Mouse (Mus musculus) forebrain, embryonic 14.5 days (tissue): Measurements from ENCODE around the gene Frem1. TPM values are rescaled to one million over a fixed set of nuclear protein-coding genes. Genes with fewer than 3 reads are reported as not detected.
A peak's percentile ranks its signal among the peaks of the same experiment; 100 is the strongest.

Source experiments
- ATAC-seq: fragments of 200-750 bp; cut with Nextera tagmentation; 2 replicates; pipeline ENCODE4 v1.8.0; 2017; ENCODE audit warnings: mild to moderate bottlenecking, moderate library complexity
- DNase-seq: peaks from one replicate; pipeline ENCODE4 v3.0.0-alpha.2; 2015; ENCODE audit warnings: low spot score
- H3K27ac ChIP-seq: fragments of 300-500 bp; sonication (generic); 2 replicates; pipeline ENCODE4 v1.5.1; 2014; ENCODE audit warnings: low read depth, mild to moderate bottlenecking, control low read depth, low read length, moderate library complexity
- H3K27me3 ChIP-seq: fragments of 300-500 bp; sonication (generic); replicated peaks from 2 replicates; pipeline ENCODE4 v1.6.1; 2014; ENCODE audit warnings: low read length, control low read depth, mixed read lengths; ENCODE audit not compliant: control insufficient read depth, insufficient read depth
- H3K36me3 ChIP-seq: fragments of 300-500 bp; sonication (generic); 2 replicates; pipeline ENCODE4 v1.6.1; 2014; ENCODE audit warnings: low read length, control low read depth; ENCODE audit not compliant: control insufficient read depth, insufficient read depth
- H3K4me1 ChIP-seq: fragments of 300-500 bp; sonication (generic); 2 replicates; pipeline ENCODE4 v1.6.1; 2014; ENCODE audit warnings: antibody characterized with exemption, low read length, control low read depth; ENCODE audit not compliant: control insufficient read depth, insufficient read depth
- H3K4me2 ChIP-seq: fragments of 300-500 bp; sonication (generic); 2 replicates; pipeline ENCODE4 v1.6.1; 2014; ENCODE audit warnings: mild to moderate bottlenecking, control low read depth, low read length
- H3K4me3 ChIP-seq: fragments of 300-500 bp; sonication (generic); 2 replicates; pipeline ENCODE4 v1.5.1; 2014; ENCODE audit warnings: low read depth, low read length, control low read depth
- H3K9ac ChIP-seq: fragments of 300-500 bp; sonication (generic); 2 replicates; pipeline ENCODE4 v1.6.1; 2014; ENCODE audit warnings: mild to moderate bottlenecking, low read length, control low read depth, moderate library complexity
- H3K9me3 ChIP-seq: fragments of 300-500 bp; sonication (generic); replicated peaks from 2 replicates; pipeline ENCODE4 v1.6.1; 2016; ENCODE audit warnings: low read length, control low read depth, mixed read lengths; ENCODE audit not compliant: control insufficient read depth
- WGBS: fragments of 180-500 bp; shearing (Covaris S2); extraction: QIAGEN DNeasy Blood & Tissue Kit; methylation state at CpG from one replicate; pipeline ENCODE4 v1.1.7; 2014; 5-methylcytosine and 5-hydroxymethylcytosine counted together
- polyA plus RNA-seq: library from polyadenylated mRNA; unstranded; fragments of >200 nt; fragmentation: Nextera tagmentation; extraction: Ambion mirVana; gene quantifications from 2 replicates; pipeline ENCODE4 v1.2.1, GENCODE M21; 2014

Gene Frem1
- polyA plus RNA-seq, 1 experiment from 2014 or later, result 2.2 TPM

- WGBS, result 77% methylated on average over 2 of the region's 2 CpGs
- Histone ChIP-seq H3K4me3 (no peak overlapping the region), H3K27ac (no peak overlapping the region), H3K36me3 (no peaks in the 10 kb centered on the region), H3K4me2 (no peak overlapping the region), H3K9me3 (no peaks in the 10 kb centered on the region), H3K9ac (no peak overlapping the region), H3K27me3 (no peaks in the 10 kb centered on the region), H3K4me1 (peaks cover 5% of the 10 kb centered on the region; the same call in 1 of the 2 replicates)
- ATAC-seq (no peak), DNase-seq (no peak)
Measured at GRCm38 (mm10) chr4:83014538-83014937, 37.6 kb downstream of the Frem1 start.

GRCm38 (mm10) chr4:83004086-83004485 lies 48.1 kb downstream of the Frem1 start:
- ATAC-seq (no peak), DNase-seq (no peak)
- no peak overlapping the region for H3K4me2 ChIP-seq
- peaks cover 4% of the 10 kb centered on the region; the same call in 1 of the 2 replicates for H3K4me1 ChIP-seq
- H3K4me3 ChIP-seq, result no peak overlapping the region
- H3K27ac ChIP-seq, result no peak overlapping the region
- H3K27me3 ChIP-seq, result no peaks in the 10 kb centered on the region
- H3K36me3 ChIP-seq, result no peaks in the 10 kb centered on the region
- no peaks in the 10 kb centered on the region for H3K9me3 ChIP-seq
- H3K9ac ChIP-seq, result no peak overlapping the region
- WGBS, result 86% methylated on average over 5 of the region's 5 CpGs

- Histone ChIP-seq H3K9me3 (no peaks in the 10 kb centered on the region), H3K27ac (no peak overlapping the region), H3K4me1 (peaks cover 5% of the 10 kb centered on the region), H3K4me3 (no peak overlapping the region), H3K9ac (no peak overlapping the region), H3K4me2 (no peak overlapping the region), H3K36me3 (no peaks in the 10 kb centered on the region), H3K27me3 (no peaks in the 10 kb centered on the region)
- ATAC-seq (peak; percentile 54; the same call in 1 of the 2 replicates), DNase-seq (peak; percentile 32)
- 62% methylated on average over 3 of the region's 3 CpGs for WGBS
Measured at GRCm38 (mm10) chr4:82992042-82992441, 60.1 kb downstream of the Frem1 start.

- Histone ChIP-seq H3K4me3 (no peak overlapping the region), H3K9me3 (no peaks in the 10 kb centered on the region), H3K27me3 (no peaks in the 10 kb centered on the region), H3K36me3 (no peaks in the 10 kb centered on the region), H3K4me1 (peaks cover 5% of the 10 kb centered on the region), H3K27ac (0 out of 2 replicates have a peak overlapping the region, but pooled peaks have one; percentile 5), H3K9ac (no peak overlapping the region), H3K4me2 (no peak overlapping the region)
- ATAC-seq (peak; percentile 44; the same call in 1 of the 2 replicates), DNase-seq (peak; percentile 46)
- WGBS, result 37% methylated on average over 7 of the region's 7 CpGs
Measured at GRCm38 (mm10) chr4:82990973-82991695, 61.0 kb downstream of the Frem1 start.

- Histone ChIP-seq H3K9me3 (no peaks in the 10 kb centered on the region), H3K36me3 (no peaks in the 10 kb centered on the region), H3K4me2 (no peak overlapping the region), H3K4me3 (no peak overlapping the region), H3K27ac (no peak overlapping the region), H3K4me1 (peaks cover 2% of the 10 kb centered on the region; the same call in 1 of the 2 replicates), H3K9ac (no peak overlapping the region), H3K27me3 (no peaks in the 10 kb centered on the region)
- no peak for ATAC-seq
- 46% methylated on average over 4 of the region's 4 CpGs for WGBS
- DNase-seq, result peak; percentile 24
Measured at GRCm38 (mm10) chr4:82972381-82972780, 79.8 kb downstream of the Frem1 start.

- no peaks in the 10 kb centered on the region for H3K27me3 ChIP-seq
- no peaks in the 10 kb centered on the region for H3K36me3 ChIP-seq
- WGBS, result 47% methylated on average over 12 of the region's 12 CpGs
- no peak overlapping the region for H3K4me2 ChIP-seq
- ATAC-seq, result peak; percentile 26; the same call in 1 of the 2 replicates
- peaks cover 2% of the 10 kb centered on the region; the same call in 1 of the 2 replicates for H3K4me1 ChIP-seq
- no peak overlapping the region for H3K4me3 ChIP-seq
- no peaks in the 10 kb centered on the region for H3K9me3 ChIP-seq
- DNase-seq, result peak; percentile 64
- H3K27ac ChIP-seq, result peak overlapping the region; percentile 57; the same call in 1 of the 2 replicates
- H3K9ac ChIP-seq, result no peak overlapping the region
Measured at GRCm38 (mm10) chr4:82970901-82971648, 81.1 kb downstream of the Frem1 start.

GRCm38 (mm10) chr4:82961024-82961423 lies 91.1 kb downstream of the Frem1 start:
- Histone ChIP-seq H3K4me1 (no peaks in the 10 kb centered on the region), H3K9me3 (no peaks in the 10 kb centered on the region), H3K9ac (no peak overlapping the region), H3K27ac (no peak overlapping the region), H3K27me3 (no peaks in the 10 kb centered on the region), H3K4me3 (no peak overlapping the region), H3K4me2 (no peak overlapping the region), H3K36me3 (no peaks in the 10 kb centered on the region)
- ATAC-seq, result no peak
- DNase-seq, result no peak
- 70% methylated on average over 1 of the region's 1 CpGs for WGBS

- ATAC-seq (peak; percentile 37; the same call in 1 of the 2 replicates), DNase-seq (peak; percentile 33)
- 68% methylated on average over 14 of the region's 14 CpGs for WGBS
- no peaks in the 10 kb centered on the region for H3K9me3 ChIP-seq
- no peak overlapping the region for H3K9ac ChIP-seq
- H3K36me3 ChIP-seq, result no peaks in the 10 kb centered on the region
- H3K27me3 ChIP-seq, result no peaks in the 10 kb centered on the region
- no peak overlapping the region for H3K4me2 ChIP-seq
- peaks cover 2% of the 10 kb centered on the region; the same call in 1 of the 2 replicates for H3K4me1 ChIP-seq
- H3K4me3 ChIP-seq, result no peak overlapping the region
- H3K27ac ChIP-seq, result no peak overlapping the region
Measured at GRCm38 (mm10) chr4:82957827-82958538, 94.2 kb downstream of the Frem1 start.
